Mouse (Mus musculus) liver, postnatal 0 days (tissue): ENCODE data around the gene Fbxw9.

Source experiments
- CTCF ChIP-seq: sonication (generic); IDR thresholded peaks from 2 replicates; pipeline ENCODE4 v1.5.1; 2016; ENCODE audit warnings: antibody characterized with exemption, low read depth
- EP300 ChIP-seq: IDR thresholded peaks from 2 replicates; pipeline ENCODE4 v1.6.1; 2016; ENCODE audit warnings: antibody characterized with exemption, low read depth, mild to moderate bottlenecking

GRCm38 (mm10) chr8:85062603-85063002, 2.7 kb downstream of the Fbxw9 start:
- TF ChIP-seq CTCF = no peak
- no peak for TF ChIP-seq EP300
